Mouse (Mus musculus) lung, postnatal 0 days (tissue): ENCODE measurements around the gene Gm49342. TPM values are rescaled to one million over a fixed set of nuclear protein-coding genes. Genes with fewer than 3 reads are reported as not detected.
"Not testable (repeated sequence)": the region's sequence is repeated elsewhere in the genome, so short reads cannot be mapped to it uniquely, and the experiment has no call there.

ENCODE experiments used
- ATAC-seq: fragments of 200-750 bp; cut with Nextera tagmentation; 2 replicates; pipeline ENCODE4 v1.8.0; 2017; ENCODE audit warnings: moderate library complexity
- DNase-seq: peaks from one replicate; pipeline ENCODE4 v3.0.0-alpha.2; 2016; ENCODE audit warnings: low spot score
- H3K27ac ChIP-seq: fragments of 300-500 bp; sonication (generic); 2 replicates; pipeline ENCODE4 v1.5.1; 2014; ENCODE audit warnings: antibody characterized with exemption, mild to moderate bottlenecking, low read length, mixed read lengths
- H3K27me3 ChIP-seq: fragments of 300-500 bp; sonication (generic); replicated peaks from 2 replicates; pipeline ENCODE4 v1.6.1; 2014; ENCODE audit warnings: low read length, mixed read lengths; ENCODE audit not compliant: insufficient read depth
- H3K36me3 ChIP-seq: fragments of 300-500 bp; sonication (generic); 2 replicates; pipeline ENCODE4 v1.6.1; 2014; ENCODE audit warnings: low read length, mixed read lengths; ENCODE audit not compliant: insufficient read depth
- H3K4me1 ChIP-seq: fragments of 300-500 bp; sonication (generic); 2 replicates; pipeline ENCODE4 v1.6.1; 2014; ENCODE audit warnings: antibody characterized with exemption, low read depth, low read length, mixed read lengths; ENCODE audit not compliant: insufficient read depth
- H3K4me2 ChIP-seq: fragments of 300-500 bp; sonication (generic); replicated peaks from 2 replicates; pipeline ENCODE4 v1.6.1; 2014; ENCODE audit warnings: low read depth, mild to moderate bottlenecking, low read length, moderate library complexity, mixed read lengths
- H3K4me3 ChIP-seq: fragments of 300-500 bp; sonication (generic); 2 replicates; pipeline ENCODE4 v1.5.1; 2014; ENCODE audit warnings: low read depth, low read length
- H3K9ac ChIP-seq: fragments of 300-500 bp; sonication (generic); replicated peaks from 2 replicates; pipeline ENCODE4 v1.6.1; 2014; ENCODE audit warnings: low read depth, mild to moderate bottlenecking
- H3K9me3 ChIP-seq: fragments of 300-500 bp; sonication (generic); 2 replicates; pipeline ENCODE4 v1.6.1; 2016; ENCODE audit warnings: low read length, mixed read lengths
- CTCF ChIP-seq: IDR thresholded peaks from 2 replicates; pipeline ENCODE4 v1.5.1; 2016; ENCODE audit warnings: antibody characterized with exemption, mild to moderate bottlenecking
- EP300 ChIP-seq: IDR thresholded peaks from 2 replicates; pipeline ENCODE4 v1.6.1; 2016; ENCODE audit warnings: antibody characterized with exemption, mild to moderate bottlenecking, control low read depth
- WGBS: fragments of 180-500 bp; shearing (Covaris S2); extraction: QIAGEN DNeasy Blood & Tissue Kit; methylation state at CpG from one replicate; pipeline ENCODE4 v1.1.7; 2014; 5-methylcytosine and 5-hydroxymethylcytosine counted together
- polyA plus RNA-seq: library from polyadenylated mRNA; unstranded; fragments of >200 nt; fragmentation: Nextera tagmentation; extraction: Ambion mirVana; gene quantifications from 2 replicates; pipeline ENCODE4 v1.2.1, GENCODE M21; 2015

Gm49342 gene
- polyA plus RNA-seq, 1 experiment from 2014 or later = not detected

DNA sequence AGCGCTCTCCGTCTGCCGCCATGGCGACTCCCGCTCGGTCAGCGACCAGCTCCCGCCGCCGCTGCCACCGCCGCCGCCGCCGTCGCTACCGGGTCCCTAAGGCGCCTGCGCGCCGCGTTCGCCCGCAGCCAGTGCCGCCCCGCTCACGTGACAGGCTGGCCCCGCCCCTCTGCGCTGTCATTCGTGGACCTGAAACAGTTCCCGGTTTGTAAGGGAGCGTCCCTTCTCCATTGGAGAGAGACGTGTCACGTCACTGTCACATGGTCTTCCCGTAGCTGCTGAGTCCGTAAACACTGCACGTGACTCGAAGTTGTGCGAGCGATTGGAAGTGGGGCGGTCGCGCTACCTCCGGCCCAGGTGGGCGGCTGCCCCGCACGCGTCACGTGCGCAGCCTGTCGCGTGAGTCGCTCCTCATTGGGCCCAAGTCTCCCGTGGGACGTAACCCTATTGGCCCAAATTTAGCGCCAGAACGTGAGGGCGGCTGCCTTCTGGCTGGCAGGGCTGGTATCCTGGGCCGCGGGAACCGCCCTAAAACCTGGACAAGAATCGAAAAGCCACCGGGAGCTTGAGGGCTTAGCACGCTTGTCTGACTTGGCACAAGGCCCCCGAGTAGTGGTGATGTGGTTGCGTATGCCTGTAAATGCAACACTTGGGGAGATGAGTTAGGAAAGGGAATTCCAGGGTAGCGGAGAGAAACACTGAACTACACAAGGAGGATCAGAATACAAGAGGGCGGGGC is 13.4 kb upstream of the Gm49342 start, which contains the start of the genes Pip4p1 and Pnp:
Pip4p1 (minus strand) TSS at position 103 of the 739 bp plus-strand sequence.
Pnp (plus strand) TSS at position 329 of the 739 bp plus-strand sequence.
- Histone ChIP-seq H3K36me3 (peaks cover 23% of the 10 kb centered on the region; the same call in 1 of the 2 replicates), H3K9me3 (no peaks in the 10 kb centered on the region), H3K4me2 (peak within 1 kb of the TSS; percentile 76), H3K4me3 (peak within 1 kb of the TSS; percentile 95), H3K4me1 (peaks cover 9% of the 10 kb centered on the region; the same call in 1 of the 2 replicates), H3K9ac (peak within 1 kb of the TSS; percentile 94), H3K27me3 (no peaks in the 10 kb centered on the region), H3K27ac (peak within 1 kb of the TSS; percentile 96)
- TF ChIP-seq EP300 = no peak
- no peak; the same call in 1 of the 2 replicates for TF ChIP-seq CTCF
- under 1% methylated on average over 52 of the region's 68 CpGs for WGBS
- DNase-seq (peak; percentile 100), ATAC-seq (peak; percentile 99)

- TF ChIP-seq CTCF (no peak), EP300 (no peak)
- no peak for ATAC-seq
- Histone ChIP-seq H3K4me3 (peak overlapping the region; percentile 95), H3K4me1 (peaks cover 9% of the 10 kb centered on the region; the same call in 1 of the 2 replicates), H3K9ac (peak overlapping the region; percentile 37), H3K9me3 (no peaks in the 10 kb centered on the region), H3K36me3 (peaks cover 23% of the 10 kb centered on the region; the same call in 1 of the 2 replicates), H3K27me3 (no peaks in the 10 kb centered on the region), H3K4me2 (peak overlapping the region; percentile 56), H3K27ac (peak overlapping the region; percentile 76)
- no peak for DNase-seq
- 7% methylated on average over 12 of the region's 12 CpGs for WGBS
Measured at GRCm38 (mm10) chr14:50931493-50932020, 12.8 kb upstream of the Gm49342 start.

DNA sequence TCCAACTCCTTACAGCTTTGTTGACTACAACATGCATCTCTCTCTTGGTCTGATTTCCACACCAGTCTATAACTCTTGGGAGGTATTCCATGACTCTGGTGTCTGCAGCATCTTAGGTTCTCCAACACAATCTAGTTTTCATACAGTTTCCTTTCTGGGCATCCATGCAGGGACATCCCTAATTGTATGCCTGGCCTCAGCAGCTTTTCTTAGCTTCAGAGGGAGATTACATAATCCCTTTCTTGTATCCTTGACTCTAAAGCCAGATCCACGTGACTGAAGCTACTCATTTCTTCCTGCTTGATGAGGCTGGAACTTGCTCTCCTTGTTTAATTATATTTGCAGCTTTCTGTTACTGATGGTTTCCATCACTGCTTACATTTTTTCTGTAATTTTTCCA is 7.7 kb upstream of the Gm49342 start:
- no peak overlapping the region for H3K9ac ChIP-seq
- H3K27me3 ChIP-seq = no peaks in the 10 kb centered on the region
- TF ChIP-seq CTCF = no peak
- no peak for TF ChIP-seq EP300
- DNase-seq = no peak
- H3K4me3 ChIP-seq = no peak overlapping the region
- H3K4me2 ChIP-seq = no peak overlapping the region
- H3K9me3 ChIP-seq = no peaks in the 10 kb centered on the region
- H3K27ac ChIP-seq = no peak overlapping the region
- H3K36me3 ChIP-seq = no peaks in the 10 kb centered on the region
- ATAC-seq = no peak
- WGBS = 46% methylated on average over 1 of the region's 1 CpGs
- peaks cover under 1% of the 10 kb centered on the region; the same call in 1 of the 2 replicates for H3K4me1 ChIP-seq

- no peaks in the 10 kb centered on the region for H3K9me3 ChIP-seq
- no peaks in the 10 kb centered on the region for H3K36me3 ChIP-seq
- TF ChIP-seq EP300 (no peak), CTCF (no peak)
- H3K27ac ChIP-seq = no peak overlapping the region
- H3K4me3 ChIP-seq = no peak overlapping the region
- WGBS = 64% methylated on average over 3 of the region's 3 CpGs
- no peak overlapping the region for H3K4me2 ChIP-seq
- H3K27me3 ChIP-seq = no peaks in the 10 kb centered on the region
- no peak for ATAC-seq
- DNase-seq = no peak
- no peaks in the 10 kb centered on the region for H3K4me1 ChIP-seq
- no peak overlapping the region for H3K9ac ChIP-seq
Measured at GRCm38 (mm10) chr14:50938119-50938908, 6.0 kb upstream of the Gm49342 start.

GRCm38 (mm10) chr14:50938940-50939339 is 5.4 kb upstream of the Gm49342 start:
- Histone ChIP-seq H3K4me3 (no peak overlapping the region), H3K4me2 (no peak overlapping the region), H3K27ac (no peak overlapping the region), H3K36me3 (no peaks in the 10 kb centered on the region), H3K27me3 (no peaks in the 10 kb centered on the region), H3K4me1 (no peaks in the 10 kb centered on the region), H3K9ac (no peak overlapping the region), H3K9me3 (no peaks in the 10 kb centered on the region)
- 27% methylated on average over 2 of the region's 2 CpGs for WGBS
- TF ChIP-seq CTCF (no peak), EP300 (no peak)
- ATAC-seq (no peak), DNase-seq (no peak)

DNA sequence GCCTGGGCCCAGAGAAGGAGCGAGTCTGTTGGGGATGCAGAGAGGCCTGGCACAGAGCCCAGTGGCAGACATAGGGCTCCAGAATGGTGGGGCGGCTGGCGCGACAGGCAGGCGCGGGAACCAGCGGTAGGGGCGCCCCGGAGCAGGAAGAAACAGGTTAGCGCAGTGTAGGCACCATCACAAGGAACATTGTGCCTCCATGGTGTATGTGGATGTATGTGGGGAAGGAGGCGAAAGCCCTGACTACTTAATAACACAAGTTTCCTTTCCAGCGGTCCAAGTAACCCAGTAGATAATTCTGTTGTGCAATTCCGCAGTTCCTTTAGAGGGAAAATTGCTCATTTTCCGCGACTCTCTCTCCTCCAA is 334 bp downstream of the Gm49342 start:
- not testable (repeated sequence) for H3K9me3 ChIP-seq, H3K36me3 ChIP-seq, H3K4me1 ChIP-seq, H3K27me3 ChIP-seq
- TF ChIP-seq EP300 = 0 out of 2 replicates have a peak, but pooled peaks have one; percentile 26
- peak; percentile 57 for TF ChIP-seq CTCF
- Histone ChIP-seq H3K4me2 (peak overlapping the region; percentile 64), H3K27ac (peak overlapping the region; percentile 84), H3K9ac (peak overlapping the region; percentile 39; the same call in 1 of the 2 replicates), H3K4me3 (peak overlapping the region; percentile 55)
- DNase-seq = peak; percentile 54
- under 1% methylated on average over 9 of the region's 15 CpGs for WGBS
- ATAC-seq = peak; percentile 90

- H3K27me3 ChIP-seq = not testable (repeated sequence)
Measured at GRCm38 (mm10) chr14:50945081-50945480, 764 bp downstream of the Gm49342 start.

DNA sequence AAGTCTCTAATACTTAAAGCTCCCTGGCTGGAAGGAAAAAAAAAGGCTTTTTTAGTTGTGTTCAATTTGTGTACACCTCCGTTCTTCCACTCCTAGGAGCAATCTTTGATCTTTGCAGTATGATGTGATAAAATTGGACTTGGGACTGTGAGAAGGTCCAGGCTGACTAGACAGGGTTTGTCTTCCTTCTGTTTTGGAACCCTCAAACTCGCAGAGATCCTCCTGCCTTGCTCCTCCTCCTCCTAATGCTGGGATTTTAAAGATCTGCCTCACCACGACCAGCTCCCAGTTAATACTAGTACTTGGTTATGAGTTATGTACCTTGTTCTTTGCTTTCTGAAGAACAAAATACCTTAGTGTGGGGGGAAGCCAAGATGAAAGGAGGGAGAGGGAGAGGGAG is 1.2 kb downstream of the Gm49342 start:
- H3K27ac ChIP-seq = peak overlapping the region; percentile 84
- 13% methylated on average over 3 of the region's 3 CpGs for WGBS
- H3K4me3 ChIP-seq = peak overlapping the region; percentile 55

More at GRCm38 (mm10) chr14:50945081-50945480, 764 bp downstream of the Gm49342 start:
- H3K4me3 ChIP-seq = peak overlapping the region; percentile 55
- H3K9ac ChIP-seq = peak overlapping the region; percentile 39; the same call in 1 of the 2 replicates
- H3K36me3 ChIP-seq, H3K4me1 ChIP-seq, H3K9me3 ChIP-seq, DNase-seq, ATAC-seq: not testable (repeated sequence)
- peak overlapping the region; percentile 84 for H3K27ac ChIP-seq
- H3K4me2 ChIP-seq = peak overlapping the region; percentile 64
- 4% methylated on average over 6 of the region's 6 CpGs for WGBS

More for the DNA sequence above, 1.2 kb downstream of the Gm49342 start:
- not testable (repeated sequence) for H3K9me3 ChIP-seq, H3K4me1 ChIP-seq, H3K36me3 ChIP-seq, DNase-seq, H3K27me3 ChIP-seq, ATAC-seq
- H3K4me2 ChIP-seq = peak overlapping the region; percentile 64
- peak overlapping the region; percentile 39; the same call in 1 of the 2 replicates for H3K9ac ChIP-seq
